Mouse (Mus musculus) embryonic fibroblast, embryonic 13.5 days (primary cell): ENCODE measurements at regions not wholly inside any gene's neighbourhood (a gene's known extent, or its start where the extent isn't known, plus 50 kb on each side); places are given as distances from the start of the nearest gene placed in this dataset.

Experiments used
- CTCF ChIP-seq: IDR thresholded peaks from 2 replicates; pipeline ENCODE4 v1.5.1; 2011; ENCODE audit warnings: mild to moderate bottlenecking, control low read depth, low read length, moderate library complexity, borderline replicate concordance; ENCODE audit not compliant: insufficient read depth
- POLR2A ChIP-seq: IDR thresholded peaks from 2 replicates; pipeline ENCODE4 v1.6.1; 2011; ENCODE audit warnings: low read depth, mild to moderate bottlenecking, control low read depth, low read length, moderate library complexity

DNA sequence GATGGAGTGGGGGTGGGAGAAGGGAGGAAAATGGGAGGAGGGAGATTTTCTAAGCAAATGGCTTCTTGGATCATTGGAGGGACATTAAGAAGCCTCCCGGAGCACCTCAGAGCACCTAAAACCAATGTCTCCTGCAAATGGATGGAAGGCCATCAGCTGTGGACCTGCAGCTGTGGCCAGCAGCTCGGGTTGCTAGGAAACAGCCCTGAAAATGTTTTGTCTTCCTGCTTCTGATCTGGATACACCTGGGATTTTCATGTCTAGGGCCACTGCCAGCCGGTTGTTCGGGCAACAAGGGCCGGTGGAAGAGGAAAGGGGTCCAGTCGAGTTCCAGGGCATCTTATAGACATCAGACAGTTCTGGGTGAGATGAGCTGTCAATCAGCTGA lies 330.8 kb upstream of the Zmiz1 start:
- no peak for TF ChIP-seq POLR2A
- no peak for TF ChIP-seq CTCF
